Mouse (Mus musculus) ES-E14 (cell line): ENCODE measurements at regions not wholly inside any gene's neighbourhood (a gene's known extent, or its start where the extent isn't known, plus 50 kb on each side); places are given as distances from the start of the nearest gene placed in this dataset.

Experiments
- DNase-seq: peaks from one replicate; pipeline ENCODE4 v3.0.0-alpha.2; 2013; ENCODE audit warnings: low read depth, low spot score
- H3K27ac ChIP-seq: 2 replicates; pipeline ENCODE4 v1.5.1; 2012; ENCODE audit warnings: low read depth, mild to moderate bottlenecking, low read length, moderate library complexity, mixed read lengths; ENCODE audit not compliant: poor library complexity, insufficient read depth, severe bottlenecking
- H3K36me3 ChIP-seq: 2 replicates; pipeline ENCODE4 v1.6.1; 2012; ENCODE audit warnings: mild to moderate bottlenecking, low read length, moderate library complexity, mixed read lengths; ENCODE audit not compliant: control insufficient read depth, poor library complexity, insufficient read depth, severe bottlenecking
- H3K4me1 ChIP-seq, 2 experiments: fragments of 150-350 bp in 1 of 2; sonication (generic) in 1 of 2; 2 replicates each; pipeline ENCODE4 v1.6.1; 2012; ENCODE audit warnings: low read length in 2 of 2, mild to moderate bottlenecking in 1 of 2, mixed read lengths in 1 of 2; ENCODE audit not compliant: control insufficient read depth in 2 of 2, insufficient read depth in 2 of 2, poor library complexity in 1 of 2
- H3K4me3 ChIP-seq, 2 experiments: fragments of 150-350 bp in 1 of 2; sonication (generic) in 1 of 2; 2 replicates each; pipeline ENCODE4 v1.5.1; 2012; ENCODE audit warnings: low read length in 2 of 2, low read depth in 1 of 2, mild to moderate bottlenecking in 1 of 2, mixed read lengths in 1 of 2; ENCODE audit not compliant: insufficient read depth in 1 of 2, poor library complexity in 1 of 2, severe bottlenecking in 1 of 2
- H3K9ac ChIP-seq: 2 replicates; pipeline ENCODE4 v1.6.1; 2012; ENCODE audit warnings: low read depth, mild to moderate bottlenecking, low read length, mixed read lengths; ENCODE audit not compliant: poor library complexity, insufficient read depth, severe bottlenecking
- H3K9me3 ChIP-seq: fragments of 150-350 bp; sonication (generic); 2 replicates; pipeline ENCODE4 v1.6.1; 2012; ENCODE audit warnings: low read depth, mild to moderate bottlenecking, low read length; ENCODE audit not compliant: control insufficient read depth, insufficient read depth
- CHD2 ChIP-seq: IDR thresholded peaks from 2 replicates; pipeline ENCODE4 v1.6.1; 2014; ENCODE audit warnings: mild to moderate bottlenecking, low read depth, low read length, inconsistent platforms
- HCFC1 ChIP-seq: IDR thresholded peaks from 2 replicates; pipeline ENCODE4 v1.6.1; 2012; ENCODE audit warnings: low read length, inconsistent platforms, borderline replicate concordance; ENCODE audit not compliant: insufficient read depth
- MAFK ChIP-seq: IDR thresholded peaks from 2 replicates; pipeline ENCODE4 v1.6.1; 2014; ENCODE audit warnings: mild to moderate bottlenecking, low read depth, low read length, inconsistent platforms; ENCODE audit not compliant: insufficient read depth
- ZC3H11A ChIP-seq: IDR thresholded peaks from 2 replicates; pipeline ENCODE4 v1.6.1; 2012; ENCODE audit warnings: low read depth, mild to moderate bottlenecking, inconsistent platforms, low read length, borderline replicate concordance
- ZNF384 ChIP-seq: IDR thresholded peaks from 2 replicates; pipeline ENCODE4 v1.6.1; 2012; ENCODE audit warnings: low read depth, low read length, inconsistent platforms
- in situ Hi-C, 2 experiments: fragments of 600-800 bp; cut with MboI; formaldehyde crosslinking; loops; one replicate each; pipeline ENCODE4 v1.15.1; 2025; ENCODE audit warnings: low sequenced_read_pairs in 2 of 2, inconsistent platforms in 1 of 2; ENCODE audit not compliant: unreplicated experiment in 2 of 2

DNA sequence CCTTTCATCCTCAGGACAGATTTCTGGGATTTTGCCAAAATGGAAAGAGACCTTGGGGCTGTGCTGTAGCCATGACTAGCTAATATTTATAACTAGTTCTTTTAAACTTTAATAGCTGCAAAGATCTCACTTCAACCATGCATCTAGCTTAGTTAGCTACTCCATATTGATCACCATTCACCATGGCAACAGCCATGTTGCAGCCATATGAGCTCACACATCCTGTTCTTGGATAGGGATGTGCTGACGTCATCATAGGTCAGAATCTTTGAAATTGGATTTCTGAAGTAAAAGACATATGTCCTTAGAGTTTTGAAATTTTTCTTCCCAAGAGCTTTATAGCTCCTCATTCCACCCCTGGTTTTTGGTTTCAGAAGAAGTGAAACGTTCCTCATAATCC, 118.8 kb upstream of the Phyhipl start:
- TF ChIP-seq CHD2 (no peak), MAFK (no peak), ZC3H11A (no peak), HCFC1 (no peak), ZNF384 (no peak)
- no peak for DNase-seq
- Histone ChIP-seq H3K4me1 (peaks cover 0 to 2% of the 10 kb centered on the region in 2 experiments; a peak in 1 of 4 replicates), H3K36me3 (no peaks in the 10 kb centered on the region), H3K4me3 (no peak overlapping the region), H3K9ac (no peak overlapping the region), H3K9me3 (no peaks in the 10 kb centered on the region), H3K27ac (no peak overlapping the region)
- in situ Hi-C loops, result no loop called here

DNA sequence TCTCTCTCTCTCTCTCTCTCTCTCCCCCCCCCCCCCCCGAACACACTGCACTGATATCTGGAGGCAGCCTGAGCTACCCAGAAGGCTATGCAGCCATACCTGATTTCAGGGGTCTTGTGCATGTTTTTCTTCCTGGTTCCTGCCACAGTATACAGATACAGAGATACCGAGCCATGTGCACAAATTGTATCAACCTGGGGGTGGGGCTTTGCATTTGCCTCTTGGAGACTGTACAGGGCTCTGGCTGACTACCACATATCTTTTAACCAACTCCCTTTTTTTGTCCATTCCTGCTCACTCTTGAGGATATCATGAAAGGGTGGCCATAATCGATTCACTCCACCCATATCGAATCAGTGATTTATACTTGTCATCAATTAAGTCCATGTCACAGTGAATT, 118.4 kb upstream of the Phyhipl start:
- in situ Hi-C loops, result no loop called here
- Histone ChIP-seq H3K4me1 (peaks cover 0 to 2% of the 10 kb centered on the region in 2 experiments; a peak in 1 of 4 replicates), H3K27ac (no peak overlapping the region), H3K9me3 (no peaks in the 10 kb centered on the region), H3K4me3 (no peak overlapping the region), H3K36me3 (no peaks in the 10 kb centered on the region), H3K9ac (no peak overlapping the region)
- no peak for DNase-seq
- TF ChIP-seq MAFK, result no peak
- no peak for TF ChIP-seq CHD2
- no peak for TF ChIP-seq HCFC1
- no peak for TF ChIP-seq ZC3H11A

DNA sequence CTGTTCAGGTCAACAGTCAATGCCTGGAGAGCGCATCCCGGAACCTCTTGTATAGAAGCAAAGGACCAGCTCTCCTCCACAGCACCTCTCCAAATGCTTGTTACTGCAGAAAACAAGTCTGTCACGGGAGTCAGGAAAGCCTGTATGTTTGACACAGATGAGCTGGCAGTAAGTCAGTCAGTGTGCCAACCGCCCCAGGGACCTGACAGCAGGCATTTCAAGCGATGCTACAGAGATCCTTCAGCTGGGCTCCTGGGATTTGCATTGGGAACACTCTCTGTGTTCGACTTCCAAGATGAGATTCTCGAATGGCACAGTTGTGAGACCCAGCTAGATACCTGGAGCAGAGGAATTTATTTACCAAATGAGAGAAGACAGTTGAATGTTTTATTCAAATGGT, 111.7 kb upstream of the Phyhipl start:
- DNase-seq, result no peak
- Histone ChIP-seq H3K9ac (no peak overlapping the region), H3K27ac (no peak overlapping the region), H3K4me3 (no peak overlapping the region), H3K36me3 (no peaks in the 10 kb centered on the region), H3K9me3 (no peaks in the 10 kb centered on the region), H3K4me1 (no peaks in the 10 kb centered on the region)
- in situ Hi-C loops, result no loop called here
- TF ChIP-seq MAFK, result no peak
- TF ChIP-seq CHD2, result no peak
- no peak for TF ChIP-seq ZNF384
- TF ChIP-seq ZC3H11A, result no peak
- no peak for TF ChIP-seq HCFC1

DNA sequence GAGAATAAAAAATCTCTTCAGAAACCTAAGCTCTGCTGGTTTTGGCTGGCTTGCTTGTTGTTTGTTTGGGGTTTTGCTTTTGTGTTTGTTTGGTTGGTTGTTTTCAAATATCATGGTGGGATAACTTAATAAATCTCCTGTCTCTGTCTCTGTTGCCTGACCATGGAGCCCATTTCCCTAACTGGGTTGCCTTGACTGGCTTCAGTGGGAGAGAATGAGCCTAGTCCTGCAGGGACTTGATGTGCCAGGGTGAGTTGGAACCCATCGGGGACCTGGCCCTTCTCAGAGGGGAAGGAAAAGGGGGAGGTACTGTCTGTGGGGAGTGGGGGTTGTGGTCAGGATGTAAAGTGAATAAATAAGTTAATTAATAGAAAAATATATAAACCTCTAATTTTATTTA, 111.1 kb upstream of the Phyhipl start:
- no peak overlapping the region for H3K9ac ChIP-seq
- no peak for TF ChIP-seq MAFK
- TF ChIP-seq HCFC1, result no peak
- TF ChIP-seq ZC3H11A, result no peak
- TF ChIP-seq ZNF384, result no peak
- TF ChIP-seq CHD2, result no peak
- in situ Hi-C loops, result no loop called here
- no peaks in the 10 kb centered on the region for H3K36me3 ChIP-seq
- no peaks in the 10 kb centered on the region for H3K4me1 ChIP-seq
- no peaks in the 10 kb centered on the region for H3K9me3 ChIP-seq
- DNase-seq, result no peak
- no peak overlapping the region for H3K27ac ChIP-seq
- H3K4me3 ChIP-seq, result no peak overlapping the region

DNA sequence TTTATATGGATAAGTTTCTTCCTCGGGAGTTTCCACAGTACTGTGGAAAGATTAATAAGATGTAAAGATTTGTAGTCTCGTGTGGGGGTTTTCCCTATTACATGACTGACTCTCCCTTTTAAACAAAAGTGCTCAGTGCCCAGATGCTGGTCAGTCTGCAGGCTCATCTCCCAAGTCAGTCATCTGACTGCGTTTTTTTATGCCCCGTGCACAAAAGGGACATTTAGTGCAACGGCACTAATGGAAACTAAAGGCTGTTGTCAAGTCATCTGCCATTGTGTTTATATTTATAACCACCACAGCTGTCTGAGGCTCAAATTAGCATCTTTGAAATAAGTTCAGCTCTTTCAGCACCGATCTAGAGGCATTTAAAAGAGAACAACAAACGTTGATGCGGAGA, 110.7 kb upstream of the Phyhipl start:
- H3K27ac ChIP-seq, result no peak overlapping the region
- no peaks in the 10 kb centered on the region for H3K36me3 ChIP-seq
- H3K9me3 ChIP-seq, result no peaks in the 10 kb centered on the region
- TF ChIP-seq ZC3H11A (no peak), HCFC1 (no peak), MAFK (no peak), CHD2 (no peak), ZNF384 (no peak)
- no peak overlapping the region for H3K9ac ChIP-seq
- no peaks in the 10 kb centered on the region for H3K4me1 ChIP-seq
- in situ Hi-C loops, result no loop called here
- no peak for DNase-seq
- no peak overlapping the region for H3K4me3 ChIP-seq
